ENCODE assay signal across 21 mouse cellular contexts in genomic region chr10:126422066-126422465, GRCm38 (mm10).
DNase-seq lines count a peak whose midpoint lies in the region; ATAC-seq and TF ChIP-seq lines count a peak whose summit lies in the region.
"Had no signal": no experiment of that assay in that cellular context is flagged by ENCODE, and none has a peak within 500 bp of the region (broad histone marks: within the 10 kb centered on the region; RNA-seq: fewer than 3 reads in every experiment).

No protein-coding gene starts in this region.

- H3K27me3 ChIP-seq in liver, postnatal 0 days (ENCODE audit: insufficient read depth, low read length) = no peaks in the 10 kb centered on the region
- H3K27me3 ChIP-seq in liver, embryonic 12.5 days (replicated peaks) = no peaks in the 10 kb centered on the region
- H3K27me3 ChIP-seq: embryonic facial prominence, embryonic 13.5 days; heart, embryonic 15.5 days; liver, embryonic 15.5 days; midbrain, embryonic 13.5 days; neural tube, embryonic 15.5 days; Patski had no signal

- no peak overlapping the region for H3K4me2 ChIP-seq in liver, postnatal 0 days (ENCODE audit: low read depth, low read length)
- no peak overlapping the region for H3K4me2 ChIP-seq in liver, embryonic 12.5 days
- H3K4me2 ChIP-seq: embryonic facial prominence, embryonic 13.5 days; heart, embryonic 15.5 days; liver, embryonic 15.5 days; midbrain, embryonic 13.5 days; neural tube, embryonic 15.5 days had no signal

- H3K9me3 ChIP-seq in liver, postnatal 0 days (ENCODE audit: low read length) = no peaks in the 10 kb centered on the region
- 0 out of 2 replicates have a peak, but pooled peaks cover 3% of the 10 kb centered on the region for H3K9me3 ChIP-seq in liver, embryonic 12.5 days (replicated peaks)
- H3K9me3 ChIP-seq: embryonic facial prominence, embryonic 13.5 days; heart, embryonic 15.5 days; liver, embryonic 15.5 days; midbrain, embryonic 13.5 days; neural tube, embryonic 15.5 days had no signal

- no peak for TF ChIP-seq EP300 in liver, postnatal 0 days (IDR thresholded peaks at IDR 0.05; ENCODE audit: low read depth)

- no peak overlapping the region for H3K9ac ChIP-seq in liver, postnatal 0 days (replicated peaks)
- no peak overlapping the region for H3K9ac ChIP-seq in liver, embryonic 12.5 days
- H3K9ac ChIP-seq: embryonic facial prominence, embryonic 13.5 days; heart, embryonic 15.5 days; liver, embryonic 15.5 days; midbrain, embryonic 13.5 days; neural tube, embryonic 15.5 days had no signal

- no peaks in the 10 kb centered on the region for H3K36me3 ChIP-seq in liver, postnatal 0 days (replicated peaks; ENCODE audit: insufficient read depth, low read length)
- no peaks in the 10 kb centered on the region for H3K36me3 ChIP-seq in liver, embryonic 12.5 days
- H3K36me3 ChIP-seq: embryonic facial prominence, embryonic 13.5 days; heart, embryonic 15.5 days; liver, embryonic 15.5 days; midbrain, embryonic 13.5 days; neural tube, embryonic 15.5 days had no signal

- intact Hi-C loops in gastrocnemius, postnatal 14 days (cut with DNase I; ENCODE audit: low total_unique reads) = no loop called here
- intact Hi-C loops in gastrocnemius, postnatal 36 days (cut with DNase I) = no loop called here

- no peak overlapping the region for H3K27ac ChIP-seq in liver, postnatal 0 days (ENCODE audit: low read depth)
- H3K27ac ChIP-seq in liver, embryonic 12.5 days = no peak overlapping the region
- H3K27ac ChIP-seq: embryonic facial prominence, embryonic 13.5 days; gastrocnemius, adult 2 months; heart, adult 2 months; heart, embryonic 15.5 days; kidney, postnatal 0 days; liver, embryonic 15.5 days; midbrain, embryonic 13.5 days; neural tube, embryonic 15.5 days had no signal

- peak; percentile 10 for DNase-seq in gastrocnemius, postnatal 14 days
- DNase-seq in gastrocnemius, postnatal 36 days = no peak
- DNase-seq in liver, postnatal 0 days = peak; percentile 13
- DNase-seq in retina, postnatal 1 day = peak; percentile 28
- no peak for DNase-seq in retina, embryonic 14.5 days (ENCODE audit: low spot score)
- peak; percentile 6 for DNase-seq in lung, postnatal 36 days
- DNase-seq: adrenal gland, adult 8-10 months; cerebellum, adult 9-10 months; gastrocnemius, adult 2 months; heart, adult 2 months; kidney, adult 11 months; right cerebral cortex, postnatal 4 days; thymus, postnatal 25 days had no signal

- ATAC-seq in liver, postnatal 0 days = no peak
- no peak for ATAC-seq in liver, embryonic 12.5 days
- ATAC-seq: midbrain, embryonic 13.5 days; Patski had no signal

- H3K4me3 ChIP-seq in liver, postnatal 0 days (ENCODE audit: low read depth, low read length) = no peak overlapping the region
- H3K4me3 ChIP-seq in liver, embryonic 12.5 days = no peak overlapping the region
- H3K4me3 ChIP-seq: embryonic facial prominence, embryonic 13.5 days; gastrocnemius, adult 2 months; heart, adult 2 months; heart, embryonic 15.5 days; liver, embryonic 15.5 days; midbrain, embryonic 13.5 days; neural tube, embryonic 15.5 days had no signal

- TF ChIP-seq CTCF in liver, postnatal 0 days (IDR thresholded peaks at IDR 0.05; ENCODE audit: low read depth) = no peak

- 52% methylated on average over 6 of the region's 6 CpGs for WGBS in liver, postnatal 0 days (ENCODE audit: insufficient replicate concordance)
- WGBS in liver, embryonic 12.5 days (ENCODE audit: insufficient replicate concordance) = 55% methylated on average over 6 of the region's 6 CpGs

- 0 out of 2 replicates have a peak, but pooled peaks cover 2% of the 10 kb centered on the region for H3K4me1 ChIP-seq in liver, postnatal 0 days (ENCODE audit: insufficient read depth)
- no peaks in the 10 kb centered on the region for H3K4me1 ChIP-seq in liver, embryonic 12.5 days
- H3K4me1 ChIP-seq: heart, embryonic 15.5 days; liver, embryonic 15.5 days; midbrain, embryonic 13.5 days; neural tube, embryonic 15.5 days had no signal

Comparison
In these comparisons a context has a peak if more than half of its experiments do, and no peak if none do; other contexts are left out.
1. DNase-seq: peak in gastrocnemius, postnatal 14 days (single experiment), liver, postnatal 0 days (single experiment), retina, postnatal 1 day (single experiment) and lung, postnatal 36 days (single experiment); none in gastrocnemius, postnatal 36 days (0 of 2) and retina, embryonic 14.5 days (single experiment).